Mouse (Mus musculus) CH12.LX (cell line): ENCODE data around the gene Sobp. TPM values are rescaled to one million over a fixed set of nuclear protein-coding genes. Genes with fewer than 3 reads are reported as not detected.

Experiments used
- DNase-seq: peaks from one replicate; pipeline ENCODE4 v3.0.0-alpha.2; 2013; ENCODE audit errors: extremely low read depth
- H3K27ac ChIP-seq: 2 replicates; pipeline ENCODE4 v1.5.1; 2012; ENCODE audit warnings: low read depth, mild to moderate bottlenecking, control low read depth, moderate library complexity; ENCODE audit not compliant: insufficient read depth
- H3K27me3 ChIP-seq: replicated peaks from 2 replicates; pipeline ENCODE3; 2012; ENCODE audit warnings: inconsistent platforms
- H3K36me3 ChIP-seq, 2 experiments: replicated peaks in 1 of 2; 2 replicates each; pipeline versions ENCODE3 to v1.6.1; 2012; ENCODE audit warnings: inconsistent platforms in 1 of 2, low read length in 1 of 2, mild to moderate bottlenecking in 1 of 2, mixed read lengths in 1 of 2, moderate library complexity in 1 of 2; ENCODE audit not compliant: control insufficient read depth in 1 of 2, insufficient read depth in 1 of 2
- H3K4me1 ChIP-seq, 2 experiments: 2 replicates each; pipeline ENCODE4 v1.6.1; 2012; ENCODE audit warnings: inconsistent platforms in 1 of 2, moderate library complexity in 1 of 2; ENCODE audit not compliant: insufficient read depth in 2 of 2, control insufficient read depth in 1 of 2
- H3K4me2 ChIP-seq: 2 replicates; pipeline ENCODE4 v1.6.1; 2012; ENCODE audit warnings: low read depth, mild to moderate bottlenecking, control low read depth; ENCODE audit not compliant: poor library complexity, insufficient read depth, severe bottlenecking
- H3K4me3 ChIP-seq, 3 experiments: fragments of 150-350 bp in 1 of 3; sonication (generic) in 1 of 3; replicated peaks in 1 of 3; 2 replicates each; pipeline versions ENCODE3 to v1.5.1; 2011 to 2012; ENCODE audit warnings: low read depth in 2 of 3, low read length in 2 of 3, mild to moderate bottlenecking in 2 of 3, moderate library complexity in 2 of 3, control low read depth in 1 of 3, improper control_type of control experiment in 1 of 3, inconsistent platforms in 1 of 3, mixed read lengths in 1 of 3; ENCODE audit not compliant: poor library complexity in 1 of 3
- H3K79me2 ChIP-seq: replicated peaks from 2 replicates; pipeline ENCODE4 v1.6.1; 2012; ENCODE audit warnings: mild to moderate bottlenecking, moderate library complexity; ENCODE audit not compliant: control insufficient read depth, poor library complexity, insufficient read depth, severe bottlenecking; ENCODE audit errors: extremely low read depth
- H3K9ac ChIP-seq: 2 replicates; pipeline ENCODE4 v1.6.1; 2012; ENCODE audit warnings: low read depth, mild to moderate bottlenecking, control low read depth, moderate library complexity; ENCODE audit not compliant: insufficient read depth
- H3K9me3 ChIP-seq: replicated peaks from 2 replicates; pipeline ENCODE3; 2012; ENCODE audit warnings: low read length, inconsistent platforms, mixed read lengths
- BHLHE40 ChIP-seq: IDR thresholded peaks from 2 replicates; pipeline ENCODE4 v1.6.1; 2011; ENCODE audit warnings: mild to moderate bottlenecking, low read depth, low read length, improper control_type of control experiment
- CHD2 ChIP-seq: IDR thresholded peaks from 2 replicates; pipeline ENCODE4 v1.6.1; 2011; ENCODE audit warnings: low read length, improper control_type of control experiment
- ELF1 ChIP-seq: IDR thresholded peaks from 2 replicates; pipeline ENCODE4 v1.6.1; 2014; ENCODE audit warnings: low read depth, mild to moderate bottlenecking, inconsistent platforms, low read length, improper control_type of control experiment
- EP300 ChIP-seq: IDR thresholded peaks from 2 replicates; pipeline ENCODE4 v1.6.1; 2011; ENCODE audit warnings: low read length, improper control_type of control experiment
- GABPA ChIP-seq: IDR thresholded peaks from 2 replicates; pipeline ENCODE4 v1.6.1; 2012; ENCODE audit warnings: low read depth, low read length, improper control_type of control experiment, inconsistent platforms; ENCODE audit not compliant: insufficient replicate concordance
- HCFC1 ChIP-seq: IDR thresholded peaks from 2 replicates; pipeline ENCODE4 v1.6.1; 2012; ENCODE audit warnings: low read depth, mild to moderate bottlenecking, inconsistent platforms, low read length, improper control_type of control experiment
- IRF4 ChIP-seq: IDR thresholded peaks from 2 replicates; pipeline ENCODE4 v1.6.1; 2014; ENCODE audit warnings: low read depth, mild to moderate bottlenecking, inconsistent platforms, low read length, improper control_type of control experiment
- MAFK ChIP-seq: IDR thresholded peaks from 2 replicates; pipeline ENCODE4 v1.6.1; 2011; ENCODE audit warnings: low read length, improper control_type of control experiment; ENCODE audit not compliant: insufficient replicate concordance
- MAX ChIP-seq: IDR thresholded peaks from 2 replicates; pipeline ENCODE4 v1.6.1; 2011; ENCODE audit warnings: low read length, improper control_type of control experiment
- MXI1 ChIP-seq: IDR thresholded peaks from 2 replicates; pipeline ENCODE4 v1.6.1; 2011; ENCODE audit warnings: mild to moderate bottlenecking, low read depth, low read length, improper control_type of control experiment
- NRF1 ChIP-seq: IDR thresholded peaks from 2 replicates; pipeline ENCODE4 v1.6.1; 2014; ENCODE audit warnings: low read depth, mild to moderate bottlenecking, inconsistent platforms, low read length, improper control_type of control experiment, moderate library complexity
- PAX5 ChIP-seq: IDR thresholded peaks from 2 replicates; pipeline ENCODE4 v1.6.1; 2012; ENCODE audit warnings: low read length, inconsistent platforms, mixed read lengths
- POLR2A ChIP-seq: IDR thresholded peaks from 2 replicates; pipeline ENCODE4 v1.6.1; 2011; ENCODE audit warnings: low read depth, mild to moderate bottlenecking, improper control_type of control experiment, low read length
- POLR2AphosphoS2 ChIP-seq: IDR thresholded peaks from 2 replicates; pipeline ENCODE4 v1.6.1; 2011; ENCODE audit warnings: low read depth, low read length, improper control_type of control experiment
- RAD21 ChIP-seq: IDR thresholded peaks from 2 replicates; pipeline ENCODE4 v1.6.1; 2011; ENCODE audit warnings: low read depth, mild to moderate bottlenecking, low read length, improper control_type of control experiment, moderate library complexity
- SIN3A ChIP-seq: IDR thresholded peaks from 2 replicates; pipeline ENCODE4 v1.6.1; 2012; ENCODE audit warnings: low read length, improper control_type of control experiment, inconsistent platforms
- TBP ChIP-seq: conservative IDR thresholded peaks from 2 replicates; pipeline ENCODE4 v1.6.1; 2011; ENCODE audit warnings: low read depth, low read length, improper control_type of control experiment
- USF1 ChIP-seq: IDR thresholded peaks from 2 replicates; pipeline ENCODE4 v1.6.1; 2014; ENCODE audit warnings: low read depth, mild to moderate bottlenecking, inconsistent platforms, low read length, improper control_type of control experiment
- USF2 ChIP-seq: conservative IDR thresholded peaks from 2 replicates; pipeline ENCODE4 v1.6.1; 2011; ENCODE audit warnings: low read depth, low read length, improper control_type of control experiment
- ZKSCAN1 ChIP-seq: IDR thresholded peaks from 2 replicates; pipeline ENCODE4 v1.6.1; 2012; ENCODE audit warnings: low read depth, inconsistent platforms, low read length, improper control_type of control experiment, borderline replicate concordance
- ZNF384 ChIP-seq: IDR thresholded peaks from 2 replicates; pipeline ENCODE4 v1.6.1; 2012; ENCODE audit warnings: low read depth, low read length, improper control_type of control experiment, inconsistent platforms
- dilution Hi-C: fragments of 300-500 bp; cut with MboI; formaldehyde crosslinking; loops from 2 replicates; pipeline ENCODE4 v1.14.3; 2020; ENCODE audit warnings: low sequenced_read_pairs; ENCODE audit not compliant: extremely low pct_unique_long_range_greater_than_20kb, extremely low pct_ligation_motif_present
- in situ Hi-C: fragments of 300-500 bp; cut with MboI; formaldehyde crosslinking; loops from 3 replicates; pipeline ENCODE4 v1.14.3; 2019; ENCODE audit warnings: low sequenced_read_pairs, low pct_ligation_motif_present, low pct_unique_long_range_greater_than_20kb, mixed read lengths
- polyA plus RNA-seq: library from polyadenylated mRNA; unstranded; fragments of >175 nt; gene quantifications from 2 replicates; pipeline ENCODE4 v1.2.1, GENCODE M21; 2012; ENCODE audit warnings: low read depth; ENCODE audit not compliant: insufficient read length
- total RNA-seq, 2 experiments: library from RNA; depleted of rRNA; stranded (reverse); fragments of 300-350 nt in 1 of 2; fragments of >200 nt in 1 of 2; gene quantifications; 2 replicates each; pipeline ENCODE4 v1.2.3; 2012 to 2014

Sobp gene
- total and polyA plus RNA-seq, 3 experiments: 0.04 to 0.77 (median 0.08) TPM

DNA sequence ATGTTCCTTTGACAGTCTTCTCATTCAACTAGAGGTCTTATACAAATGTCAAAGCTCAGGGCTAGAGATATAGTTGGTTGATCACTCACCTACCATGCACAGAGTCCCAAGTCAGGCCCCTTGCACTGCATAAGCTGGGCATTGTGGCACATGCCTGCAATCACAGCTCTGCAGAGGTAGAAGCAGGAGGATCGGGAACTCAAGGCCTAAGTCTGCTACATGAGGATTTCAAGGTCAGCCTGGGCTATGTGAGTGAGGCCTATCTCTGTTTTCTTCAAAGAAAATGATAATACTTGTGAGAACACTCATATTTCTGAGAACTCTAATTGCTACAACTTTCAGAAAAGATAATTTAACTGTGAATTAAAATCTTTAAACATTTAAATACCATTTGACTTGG is 8.2 kb downstream of the Sobp start:
- H3K9ac ChIP-seq: no peak overlapping the region
- no peak for DNase-seq
- H3K36me3 ChIP-seq: no peaks in the 10 kb centered on the region
- no peak overlapping the region for H3K27ac ChIP-seq
- H3K4me2 ChIP-seq: no peak overlapping the region
- TF ChIP-seq USF2 (no peak), IRF4 (no peak), TBP (no peak)
- dilution Hi-C loops (no loop called here), in situ Hi-C loops (no loop called here)
- H3K4me3 ChIP-seq: no peak overlapping the region
- peaks cover 6% of the 10 kb centered on the region for H3K9me3 ChIP-seq
- no peaks in the 10 kb centered on the region for H3K79me2 ChIP-seq
- H3K27me3 ChIP-seq: no peaks in the 10 kb centered on the region
- H3K4me1 ChIP-seq: no peaks in the 10 kb centered on the region

- H3K79me2 ChIP-seq: no peaks in the 10 kb centered on the region
- H3K27ac ChIP-seq: no peak overlapping the region
- DNase-seq: no peak
- H3K9me3 ChIP-seq: peaks cover 6% of the 10 kb centered on the region
- no peaks in the 10 kb centered on the region for H3K4me1 ChIP-seq
- no peak overlapping the region for H3K4me2 ChIP-seq
- no peak overlapping the region for H3K9ac ChIP-seq
- H3K36me3 ChIP-seq: no peaks in the 10 kb centered on the region
- no peak overlapping the region for H3K4me3 ChIP-seq
- in situ Hi-C loops: no loop called here
- TF ChIP-seq MAX (no peak), POLR2A (no peak), RAD21 (no peak), GABPA (no peak), TBP (no peak), POLR2AphosphoS2 (no peak), HCFC1 (no peak), BHLHE40 (no peak), USF2 (no peak), NRF1 (no peak), ELF1 (no peak), ZNF384 (no peak), USF1 (no peak), ZKSCAN1 (no peak), MAFK (no peak), CHD2 (no peak), MXI1 (no peak), PAX5 (no peak), SIN3A (no peak), EP300 (no peak)
- TF ChIP-seq, all 38 proteins: peak for 0
- H3K27me3 ChIP-seq: no peaks in the 10 kb centered on the region
- dilution Hi-C loops: no loop called here
Observed at GRCm38 (mm10) chr10:43164406-43164805, 9.9 kb downstream of the Sobp start.
